Mouse (Mus musculus) heart, embryonic 15.5 days (tissue): ENCODE data around the gene Ift57. TPM values are rescaled to one million over a fixed set of nuclear protein-coding genes. Genes with fewer than 3 reads are reported as not detected.

ENCODE experiments used
- ATAC-seq: fragments of 200-750 bp; cut with Nextera tagmentation; replicated peaks from 2 replicates; pipeline ENCODE4 v1.8.0; 2017; ENCODE audit warnings: low read depth, moderate TSS enrichment; ENCODE audit not compliant: insufficient number of reproducible peaks, insufficient read depth, low FRiP score
- H3K27ac ChIP-seq: fragments of 300-500 bp; sonication (generic); 2 replicates; pipeline ENCODE4 v1.5.1; 2015; ENCODE audit warnings: mild to moderate bottlenecking, inconsistent platforms
- H3K27me3 ChIP-seq: fragments of 300-500 bp; sonication (generic); 2 replicates; pipeline ENCODE4 v1.6.1; 2015; ENCODE audit warnings: inconsistent platforms
- H3K36me3 ChIP-seq: fragments of 300-500 bp; sonication (generic); 2 replicates; pipeline ENCODE4 v1.6.1; 2015; ENCODE audit warnings: mild to moderate bottlenecking, inconsistent platforms
- H3K4me1 ChIP-seq: fragments of 300-500 bp; sonication (generic); replicated peaks from 2 replicates; pipeline ENCODE4 v1.6.1; 2015; ENCODE audit warnings: inconsistent platforms
- H3K4me2 ChIP-seq: fragments of 300-500 bp; sonication (generic); 2 replicates; pipeline ENCODE4 v1.6.1; 2015; ENCODE audit warnings: inconsistent platforms, mild to moderate bottlenecking, moderate library complexity
- H3K4me3 ChIP-seq: fragments of 300-500 bp; sonication (generic); 2 replicates; pipeline ENCODE4 v1.5.1; 2015; ENCODE audit warnings: mild to moderate bottlenecking, inconsistent platforms
- H3K9ac ChIP-seq: fragments of 300-500 bp; sonication (generic); 2 replicates; pipeline ENCODE4 v1.6.1; 2015; ENCODE audit warnings: mild to moderate bottlenecking, inconsistent platforms
- H3K9me3 ChIP-seq: fragments of 300-500 bp; sonication (generic); replicated peaks from 2 replicates; pipeline ENCODE4 v1.6.1; 2016; ENCODE audit warnings: inconsistent platforms
- WGBS: fragments of 180-500 bp; shearing (Covaris S2); methylation state at CpG from one replicate; pipeline ENCODE4 v1.1.7; 2015; ENCODE audit warnings: mixed read lengths; 5-methylcytosine and 5-hydroxymethylcytosine counted together
- polyA plus RNA-seq: library from polyadenylated mRNA; unstranded; fragments of >200 nt; fragmentation: Nextera tagmentation; extraction: Ambion mirVana; gene quantifications from 2 replicates; pipeline ENCODE4 v1.2.1, GENCODE M21; 2015

Ift57 gene
- polyA plus RNA-seq, 1 experiment from 2014 or later: 20.3 TPM

- Histone ChIP-seq H3K4me3 (no peak overlapping the region), H3K9me3 (no peaks in the 10 kb centered on the region), H3K27ac (no peak overlapping the region), H3K4me2 (no peak overlapping the region), H3K9ac (no peak overlapping the region), H3K4me1 (no peaks in the 10 kb centered on the region), H3K27me3 (no peaks in the 10 kb centered on the region), H3K36me3 (0 out of 2 replicates have a peak, but pooled peaks cover 2% of the 10 kb centered on the region)
- ATAC-seq: no peak
- 83% methylated on average over 3 of the region's 3 CpGs for WGBS
These were observed 14.3 kb downstream of the Ift57 start for GRCm38 (mm10) chr16:49713302-49713701.

- H3K9me3 ChIP-seq: no peaks in the 10 kb centered on the region
- no peak overlapping the region for H3K4me3 ChIP-seq
- ATAC-seq: no peak
- peaks cover 24% of the 10 kb centered on the region for H3K4me1 ChIP-seq
- H3K27ac ChIP-seq: no peak overlapping the region
- no peak overlapping the region for H3K4me2 ChIP-seq
- no peaks in the 10 kb centered on the region for H3K27me3 ChIP-seq
- H3K9ac ChIP-seq: no peak overlapping the region
- no peaks in the 10 kb centered on the region for H3K36me3 ChIP-seq
- 83% methylated on average over 2 of the region's 2 CpGs for WGBS
These were observed 21.6 kb downstream of the Ift57 start for GRCm38 (mm10) chr16:49720671-49721070.

- H3K9me3 ChIP-seq: no peaks in the 10 kb centered on the region
- WGBS: 57% methylated on average over 5 of the region's 5 CpGs
These were observed 22.6 kb downstream of the Ift57 start for GRCm38 (mm10) chr16:49721678-49722077.

GRCm38 (mm10) chr16:49723222-49723621 is 24.2 kb downstream of the Ift57 start:
- no peak for ATAC-seq
- WGBS: 43% methylated on average over 4 of the region's 4 CpGs
- Histone ChIP-seq H3K4me2 (no peak overlapping the region), H3K27ac (no peak overlapping the region), H3K4me3 (no peak overlapping the region), H3K9ac (no peak overlapping the region), H3K27me3 (no peaks in the 10 kb centered on the region), H3K4me1 (peaks cover 25% of the 10 kb centered on the region), H3K9me3 (no peaks in the 10 kb centered on the region), H3K36me3 (no peaks in the 10 kb centered on the region)

More at GRCm38 (mm10) chr16:49721678-49722077, 22.6 kb downstream of the Ift57 start:
- no peak for ATAC-seq
- Histone ChIP-seq H3K9ac (no peak overlapping the region), H3K4me1 (peaks cover 25% of the 10 kb centered on the region), H3K27me3 (no peaks in the 10 kb centered on the region), H3K4me2 (no peak overlapping the region), H3K36me3 (no peaks in the 10 kb centered on the region), H3K4me3 (no peak overlapping the region), H3K27ac (no peak overlapping the region)

GRCm38 (mm10) chr16:49724232-49724631 is 25.2 kb downstream of the Ift57 start:
- Histone ChIP-seq H3K4me1 (peaks cover 25% of the 10 kb centered on the region), H3K36me3 (no peaks in the 10 kb centered on the region), H3K9me3 (no peaks in the 10 kb centered on the region), H3K9ac (no peak overlapping the region), H3K4me2 (no peak overlapping the region), H3K4me3 (no peak overlapping the region), H3K27ac (no peak overlapping the region), H3K27me3 (no peaks in the 10 kb centered on the region)
- WGBS: 78% methylated on average over 5 of the region's 5 CpGs
- no peak for ATAC-seq

GRCm38 (mm10) chr16:49724931-49725330 is 25.9 kb downstream of the Ift57 start:
- no peaks in the 10 kb centered on the region for H3K9me3 ChIP-seq
- WGBS: 50% methylated on average over 2 of the region's 2 CpGs
- no peak overlapping the region for H3K4me3 ChIP-seq
- no peaks in the 10 kb centered on the region for H3K27me3 ChIP-seq
- no peak overlapping the region for H3K9ac ChIP-seq
- H3K27ac ChIP-seq: no peak overlapping the region
- H3K4me2 ChIP-seq: no peak overlapping the region
- H3K4me1 ChIP-seq: peaks cover 25% of the 10 kb centered on the region
- ATAC-seq: no peak
- H3K36me3 ChIP-seq: no peaks in the 10 kb centered on the region

- H3K4me2 ChIP-seq: no peak overlapping the region
- no peaks in the 10 kb centered on the region for H3K9me3 ChIP-seq
- no peak overlapping the region for H3K9ac ChIP-seq
- H3K27ac ChIP-seq: no peak overlapping the region
- H3K36me3 ChIP-seq: no peaks in the 10 kb centered on the region
- no peak overlapping the region for H3K4me3 ChIP-seq
- no peak for ATAC-seq
- H3K27me3 ChIP-seq: no peaks in the 10 kb centered on the region
- peaks cover 25% of the 10 kb centered on the region for H3K4me1 ChIP-seq
- WGBS: 64% methylated on average over 5 of the region's 5 CpGs
These were observed 26.4 kb downstream of the Ift57 start for GRCm38 (mm10) chr16:49725446-49725845.

- no peak overlapping the region for H3K4me3 ChIP-seq
- 71% methylated on average over 3 of the region's 3 CpGs for WGBS
These were observed 27.2 kb downstream of the Ift57 start for GRCm38 (mm10) chr16:49726216-49726615.

GRCm38 (mm10) chr16:49726761-49727160 is 27.7 kb downstream of the Ift57 start:
- WGBS: 50% methylated on average over 2 of the region's 2 CpGs

More at GRCm38 (mm10) chr16:49726216-49726615, 27.2 kb downstream of the Ift57 start:
- Histone ChIP-seq H3K9me3 (no peaks in the 10 kb centered on the region), H3K4me2 (no peak overlapping the region), H3K27ac (no peak overlapping the region), H3K27me3 (no peaks in the 10 kb centered on the region), H3K36me3 (no peaks in the 10 kb centered on the region), H3K9ac (no peak overlapping the region), H3K4me1 (peaks cover 25% of the 10 kb centered on the region)
- no peak for ATAC-seq

GRCm38 (mm10) chr16:49736536-49736935 is 37.5 kb downstream of the Ift57 start:
- Histone ChIP-seq H3K36me3 (no peaks in the 10 kb centered on the region), H3K9me3 (no peaks in the 10 kb centered on the region), H3K27me3 (no peaks in the 10 kb centered on the region), H3K27ac (no peak overlapping the region), H3K4me2 (no peak overlapping the region), H3K4me1 (no peaks in the 10 kb centered on the region), H3K4me3 (no peak overlapping the region), H3K9ac (no peak overlapping the region)
- 86% methylated on average over 9 of the region's 9 CpGs for WGBS
- no peak for ATAC-seq

More at GRCm38 (mm10) chr16:49726761-49727160, 27.7 kb downstream of the Ift57 start:
- Histone ChIP-seq H3K4me3 (no peak overlapping the region), H3K9ac (no peak overlapping the region), H3K36me3 (no peaks in the 10 kb centered on the region), H3K4me2 (no peak overlapping the region), H3K27ac (no peak overlapping the region), H3K9me3 (no peaks in the 10 kb centered on the region), H3K4me1 (peaks cover 25% of the 10 kb centered on the region), H3K27me3 (no peaks in the 10 kb centered on the region)
- no peak for ATAC-seq

GRCm38 (mm10) chr16:49747360-49747759 is 48.3 kb downstream of the Ift57 start:
- no peaks in the 10 kb centered on the region for H3K36me3 ChIP-seq
- WGBS: 87% methylated on average over 2 of the region's 2 CpGs

GRCm38 (mm10) chr16:49752906-49753305 is 53.9 kb downstream of the Ift57 start:
- no peak overlapping the region for H3K27ac ChIP-seq
- H3K27me3 ChIP-seq: no peaks in the 10 kb centered on the region
- ATAC-seq: no peak
- no peaks in the 10 kb centered on the region for H3K4me1 ChIP-seq
- no peaks in the 10 kb centered on the region for H3K9me3 ChIP-seq
- WGBS: 83% methylated on average over 1 of the region's 1 CpGs
- H3K4me2 ChIP-seq: no peak overlapping the region
- H3K36me3 ChIP-seq: no peaks in the 10 kb centered on the region
- no peak overlapping the region for H3K9ac ChIP-seq
- no peak overlapping the region for H3K4me3 ChIP-seq

More at GRCm38 (mm10) chr16:49747360-49747759, 48.3 kb downstream of the Ift57 start:
- Histone ChIP-seq H3K27ac (no peak overlapping the region), H3K9me3 (no peaks in the 10 kb centered on the region), H3K4me3 (no peak overlapping the region), H3K9ac (no peak overlapping the region), H3K27me3 (no peaks in the 10 kb centered on the region), H3K4me2 (no peak overlapping the region), H3K4me1 (no peaks in the 10 kb centered on the region)
- ATAC-seq: no peak
